ENCODE assay signal across 8 mouse cellular contexts in genomic region chr7:52005511-52006295, GRCm38 (mm10). TPM values are rescaled to one million over a fixed set of nuclear protein-coding genes. Genes with fewer than 3 reads are reported as not detected.
DNase-seq lines count a peak whose midpoint lies in the region; ATAC-seq and TF ChIP-seq lines count a peak whose summit lies in the region.

Gene Svip (minus strand): TSS chr7:52006018.

- no peaks in the 10 kb centered on the region for H3K9me3 ChIP-seq in G1E (replicated peaks)
- no peaks in the 10 kb centered on the region for H3K9me3 ChIP-seq in forebrain, postnatal 0 days (ENCODE audit: low read length)
- no peaks in the 10 kb centered on the region for H3K9me3 ChIP-seq in neural tube, embryonic 14.5 days (ENCODE audit: control insufficient read depth, low read length)

- DNase-seq in G1E (ENCODE audit: low spot score), result peak; percentile 92
- peak; percentile 93 for DNase-seq in cerebellum, adult 8-10 months
- DNase-seq in forebrain, postnatal 0 days, result peak; percentile 96
- peak; percentile 71 to 78 for DNase-seq in heart, postnatal 36 days
- DNase-seq in layer of hippocampus, adult 18-20 months (ENCODE audit: low spot score in 2 of 2), result peak; percentile 90 to 97
- peak; percentile 96 to 97 for DNase-seq in lung, adult 18-20 months

- ATAC-seq in G1E (ENCODE audit: extremely low read depth, insufficient number of reproducible peaks, low FRiP score, poor library complexity, severe bottlenecking), result peak; percentile 96
- peak; percentile 97 for ATAC-seq in forebrain, postnatal 0 days
- peak; percentile 97 for ATAC-seq in neural tube, embryonic 14.5 days (ENCODE audit: low read depth)

- TF ChIP-seq CTCF in G1E (IDR thresholded peaks at IDR 0.05; ENCODE audit: low read depth, low read length), result no peak
- no peak for TF ChIP-seq CTCF in forebrain, postnatal 0 days (IDR thresholded peaks at IDR 0.05; ENCODE audit: low read depth)
- TF ChIP-seq CTCF in testis, adult 2 months (IDR thresholded peaks at IDR 0.05; ENCODE audit: control insufficient read depth, insufficient read depth, insufficient replicate concordance, low read depth, low read length), result no peak

- H3K4me1 ChIP-seq in G1E (ENCODE audit: insufficient read depth, low read depth, low read length), result peaks cover 36% of the 10 kb centered on the region
- H3K4me1 ChIP-seq in forebrain, postnatal 0 days (ENCODE audit: insufficient read depth), result peaks cover 5% of the 10 kb centered on the region
- 0 out of 2 replicates have a peak, but pooled peaks cover 4% of the 10 kb centered on the region for H3K4me1 ChIP-seq in neural tube, embryonic 14.5 days (ENCODE audit: control insufficient read depth, insufficient read depth, low read length)
- peaks cover 4% of the 10 kb centered on the region; the same call in 1 of the 2 replicates for H3K4me1 ChIP-seq in testis, adult 2 months (ENCODE audit: control insufficient read depth, insufficient read depth, low read length)

- H3K9ac ChIP-seq in forebrain, postnatal 0 days, result peak within 1 kb of the TSS; percentile 85
- peak within 1 kb of the TSS; percentile 63 for H3K9ac ChIP-seq in neural tube, embryonic 14.5 days (replicated peaks; ENCODE audit: low read depth, low read length)

- H3K4me3 ChIP-seq in G1E (ENCODE audit: low read depth, low read length), result peak within 1 kb of the TSS; percentile 87
- peak within 1 kb of the TSS; percentile 71 for H3K4me3 ChIP-seq in forebrain, postnatal 0 days (ENCODE audit: low read depth, low read length)
- peak within 1 kb of the TSS; percentile 63 for H3K4me3 ChIP-seq in neural tube, embryonic 14.5 days (ENCODE audit: low read depth, low read length)
- H3K4me3 ChIP-seq in testis, adult 2 months (ENCODE audit: control insufficient read depth, low read depth, low read length), result peak within 1 kb of the TSS; percentile 96

- no peaks in the 10 kb centered on the region for H3K27me3 ChIP-seq in G1E (ENCODE audit: insufficient read depth, low read length)
- no peaks in the 10 kb centered on the region; the same call in 1 of the 2 replicates for H3K27me3 ChIP-seq in forebrain, postnatal 0 days (ENCODE audit: insufficient read depth, low read length)
- no peaks in the 10 kb centered on the region for H3K27me3 ChIP-seq in neural tube, embryonic 14.5 days (ENCODE audit: control insufficient read depth, insufficient read depth, low read length)
- no peaks in the 10 kb centered on the region for H3K27me3 ChIP-seq in testis, adult 2 months (ENCODE audit: control insufficient read depth, insufficient read depth, low read length)

- 2% methylated on average over 41 of the region's 47 CpGs for WGBS in forebrain, postnatal 0 days
- 0% methylated on average over 30 of the region's 47 CpGs for WGBS in neural tube, embryonic 14.5 days

- peaks cover 23% of the 10 kb centered on the region for H3K36me3 ChIP-seq in G1E (replicated peaks)
- H3K36me3 ChIP-seq in forebrain, postnatal 0 days (ENCODE audit: insufficient read depth), result no peaks in the 10 kb centered on the region
- H3K36me3 ChIP-seq in neural tube, embryonic 14.5 days (ENCODE audit: control insufficient read depth, insufficient read depth, low read length), result no peaks in the 10 kb centered on the region
- peaks cover under 1% of the 10 kb centered on the region for H3K36me3 ChIP-seq in testis, adult 2 months (ENCODE audit: control insufficient read depth, insufficient read depth, low read length)

- H3K27ac ChIP-seq in forebrain, postnatal 0 days (ENCODE audit: low read depth, low read length), result peak within 1 kb of the TSS; percentile 77
- peak within 1 kb of the TSS; percentile 50; the same call in 1 of the 2 replicates for H3K27ac ChIP-seq in neural tube, embryonic 14.5 days (ENCODE audit: low read depth, low read length)
- H3K27ac ChIP-seq in testis, adult 2 months (ENCODE audit: control insufficient read depth, insufficient read depth, low read depth, low read length), result peak within 1 kb of the TSS; percentile 76

- intact Hi-C loops in heart, postnatal 36 days (cut with DNase I), result no loop called here

- peak within 1 kb of the TSS; percentile 66 for H3K4me2 ChIP-seq in forebrain, postnatal 0 days (ENCODE audit: low read depth)
- peak within 1 kb of the TSS; percentile 63 for H3K4me2 ChIP-seq in neural tube, embryonic 14.5 days (ENCODE audit: low read depth, low read length)

- TF ChIP-seq POLR2A in testis, adult 2 months (IDR thresholded peaks at IDR 0.05; ENCODE audit: control insufficient read depth, low read depth, low read length), result no peak; the same call in 1 of the 2 replicates

RNA-seq across cellular contexts. Expression of gene Svip, which starts in this region (rescaled TPM):
- total RNA-seq in G1E (2014; fragmentation: Nextera tagmentation) (18.0 and 19.3 TPM in 2 replicates), G1E (2017) (6.4 and 6.7 TPM in 2 replicates)
- 23.8 and 26.9 TPM in 2 replicates for polyA plus RNA-seq in G1E (2012)
- 20.2 and 22.9 TPM in 2 replicates for total RNA-seq in forebrain, postnatal 0 days (2014; rRNA removed)
- 12.5 and 16.0 TPM in 2 replicates for polyA plus RNA-seq in forebrain, postnatal 0 days (2015; fragmentation: Nextera tagmentation; extraction: Ambion mirVana)
- 10 to 100 TPM; 23.3 to 23.9 TPM for total RNA-seq in heart, postnatal 36 days (2021)
- 10 to 100 TPM; 37.9 to 40.0 TPM for total RNA-seq in layer of hippocampus, adult 18-20 months (2021)
- 25.9 and 28.0 TPM in 2 replicates for polyA plus RNA-seq in neural tube, embryonic 14.5 days (2014; fragmentation: Nextera tagmentation; extraction: Ambion mirVana)
- polyA plus RNA-seq in testis, adult 2 months (2012; rRNA removed), result 262 and 276 TPM in 2 replicates

Comparison
In these comparisons a context has a peak if more than half of its experiments do, and no peak if none do; other contexts are left out.
1. Peak in every context shown above with its lines: DNase-seq, ATAC-seq, H3K4me3 ChIP-seq and H3K27ac ChIP-seq.